Mouse (Mus musculus): ENCODE measurements around the gene Olfr993.

Olfr993 gene

GRCm38 (mm10) chr2:85414777-85415176 lies at the start of gene Olfr993:
TSS of gene Olfr993 (minus strand) at chr2:85414877.
- no peak for DNase-seq

GRCm38 (mm10) chr2:85443539-85443938 lies 28.9 kb upstream of the Olfr993 start, which contains the start of gene Olfr995:
TSS of gene Olfr995 (minus strand) at chr2:85443639.
- DNase-seq = no peak

- no peak for DNase-seq
These were observed 27.9 kb upstream of the Olfr993 start for GRCm38 (mm10) chr2:85442546-85442945.

GRCm38 (mm10) chr2:85436351-85436750 lies 21.7 kb upstream of the Olfr993 start, which contains the start of gene Olfr994:
TSS of gene Olfr994 (minus strand) at chr2:85436451.
- no peak for DNase-seq

GRCm38 (mm10) chr2:85425893-85426292 lies 11.2 kb upstream of the Olfr993 start:
- no peak for DNase-seq

- DNase-seq = no peak
These were observed 5.3 kb downstream of the Olfr993 start, which contains the start of gene Olfr992 for GRCm38 (mm10) chr2:85409369-85409768. TSS of gene Olfr992 (minus strand) at chr2:85409469.
